Mouse (Mus musculus) lung, postnatal 0 days (tissue): ENCODE data around the gene Ncor2.

Experiments used
- CTCF ChIP-seq: IDR thresholded peaks from 2 replicates; pipeline ENCODE4 v1.5.1; 2016; ENCODE audit warnings: antibody characterized with exemption, mild to moderate bottlenecking
- EP300 ChIP-seq: IDR thresholded peaks from 2 replicates; pipeline ENCODE4 v1.6.1; 2016; ENCODE audit warnings: antibody characterized with exemption, mild to moderate bottlenecking, control low read depth

GRCm38 (mm10) chr5:125011166-125011565, 167.9 kb downstream of the Ncor2 start:
- TF ChIP-seq CTCF (no peak), EP300 (no peak)
